Mouse (Mus musculus): ENCODE measurements around the gene Psmd3. TPM values are rescaled to one million over a fixed set of nuclear protein-coding genes. Genes with fewer than 3 reads are reported as not detected.
"Not testable (repeated sequence)": the region's sequence is repeated elsewhere in the genome, so short reads cannot be mapped to it uniquely, and the experiment has no call there.

The Psmd3 gene
- polyA plus RNA-seq, 1 experiment, result 207 TPM

DNA sequence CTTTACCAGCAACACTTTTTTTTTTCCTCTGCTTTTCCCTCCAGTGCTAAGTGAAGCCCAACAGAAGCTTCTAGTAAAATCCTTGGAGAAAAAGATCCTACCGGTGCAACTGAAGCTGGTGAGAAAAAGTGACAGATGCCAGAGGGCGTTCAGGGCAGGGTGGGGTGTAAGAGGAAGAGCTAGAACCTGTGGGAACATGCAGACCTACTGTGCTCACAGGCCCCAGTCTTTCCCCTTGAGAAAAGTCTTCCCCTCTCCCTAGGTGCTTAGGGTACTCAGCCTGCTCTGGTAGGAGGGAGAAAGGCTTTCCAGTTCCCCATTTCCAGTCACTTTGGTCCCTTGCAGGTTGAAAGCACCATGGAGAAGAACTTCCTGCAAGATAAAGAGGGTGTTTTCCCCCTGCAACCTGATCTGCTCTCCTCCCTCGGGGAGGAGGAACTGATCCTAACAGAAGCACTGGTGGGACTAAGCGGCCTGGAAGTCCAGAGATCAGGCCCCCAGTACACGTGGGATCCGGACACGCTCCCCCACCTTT, 6.5 kb upstream of the Psmd3 start:
- TF ChIP-seq CTCF (IDR thresholded peaks at IDR 0.05; ENCODE audit: borderline replicate concordance, insufficient read depth, low read depth, low read length) (no peak), POLR2A (IDR thresholded peaks at IDR 0.05; ENCODE audit: borderline replicate concordance, insufficient read depth, low read length) (no peak)
- WGBS, result 51% methylated on average over 7 of the region's 7 CpGs
- Histone ChIP-seq H3K27ac (ENCODE audit: insufficient read depth, low read length) (no peak overlapping the region), H3K27me3 (ENCODE audit: control insufficient read depth, insufficient read depth, low read length) (no peaks in the 10 kb centered on the region; the same call in 1 of the 2 replicates), H3K4me1 (ENCODE audit: control insufficient read depth, insufficient read depth, low read length) (no peaks in the 10 kb centered on the region), H3K4me3 (replicated peaks; ENCODE audit: insufficient read depth, low read depth, low read length) (no peak overlapping the region)
- no peak for DNase-seq

- no peak for DNase-seq
- WGBS, result 96% methylated on average over 1 of the region's 1 CpGs
- TF ChIP-seq POLR2A (IDR thresholded peaks at IDR 0.05; ENCODE audit: borderline replicate concordance, insufficient read depth, low read length) (no peak), CTCF (IDR thresholded peaks at IDR 0.05; ENCODE audit: borderline replicate concordance, insufficient read depth, low read depth, low read length) (no peak)
- H3K27ac ChIP-seq (ENCODE audit: insufficient read depth, low read length), result no peak overlapping the region
- no peaks in the 10 kb centered on the region for H3K4me1 ChIP-seq (ENCODE audit: control insufficient read depth, insufficient read depth, low read length)
- no peaks in the 10 kb centered on the region for H3K27me3 ChIP-seq (ENCODE audit: control insufficient read depth, insufficient read depth, low read length)
- no peak overlapping the region for H3K4me3 ChIP-seq (replicated peaks; ENCODE audit: insufficient read depth, low read depth, low read length)
Observed at GRCm38 (mm10) chr11:98680023-98680422, 2.3 kb upstream of the Psmd3 start.

GRCm38 (mm10) chr11:98680595-98680994, 1.8 kb upstream of the Psmd3 start:
- not testable (repeated sequence) for DNase-seq; H3K27me3 ChIP-seq (ENCODE audit: control insufficient read depth, insufficient read depth, low read length); H3K4me3 ChIP-seq (replicated peaks; ENCODE audit: insufficient read depth, low read depth, low read length); H3K27ac ChIP-seq (ENCODE audit: insufficient read depth, low read length); H3K4me1 ChIP-seq (ENCODE audit: control insufficient read depth, insufficient read depth, low read length)
- WGBS, result 89% methylated on average over 4 of the region's 4 CpGs

DNA sequence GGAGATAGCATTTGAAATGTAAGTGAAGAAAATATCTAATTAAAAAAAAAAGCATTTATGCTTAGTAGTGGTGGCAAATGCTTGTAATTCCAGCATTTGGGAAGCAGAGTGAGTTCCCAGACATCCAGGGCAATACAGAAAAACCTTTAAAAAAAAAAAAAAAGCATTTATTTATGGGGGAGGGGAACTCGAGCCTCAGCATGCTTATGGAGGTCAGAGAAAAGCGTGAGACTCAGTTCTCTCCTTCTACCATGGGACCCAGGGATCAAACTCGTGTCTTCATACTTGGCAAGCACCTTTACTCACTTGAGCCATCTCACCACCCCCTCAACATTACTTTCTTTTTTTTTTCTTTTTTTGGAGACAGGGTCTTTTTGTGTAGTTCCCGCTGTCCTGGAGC, 1.2 kb upstream of the Psmd3 start:
- WGBS, result 78% methylated on average over 4 of the region's 4 CpGs
- Histone ChIP-seq H3K27me3 (ENCODE audit: control insufficient read depth, insufficient read depth, low read length) (no peaks in the 10 kb centered on the region), H3K27ac (ENCODE audit: insufficient read depth, low read length) (no peak overlapping the region), H3K4me1 (ENCODE audit: control insufficient read depth, insufficient read depth, low read length) (no peaks in the 10 kb centered on the region), H3K4me3 (replicated peaks; ENCODE audit: insufficient read depth, low read depth, low read length) (no peak overlapping the region)
- no peak for TF ChIP-seq POLR2A (IDR thresholded peaks at IDR 0.05; ENCODE audit: borderline replicate concordance, insufficient read depth, low read length)
- TF ChIP-seq CTCF (IDR thresholded peaks at IDR 0.05; ENCODE audit: borderline replicate concordance, insufficient read depth, low read depth, low read length), result no peak
- DNase-seq, result no peak

DNA sequence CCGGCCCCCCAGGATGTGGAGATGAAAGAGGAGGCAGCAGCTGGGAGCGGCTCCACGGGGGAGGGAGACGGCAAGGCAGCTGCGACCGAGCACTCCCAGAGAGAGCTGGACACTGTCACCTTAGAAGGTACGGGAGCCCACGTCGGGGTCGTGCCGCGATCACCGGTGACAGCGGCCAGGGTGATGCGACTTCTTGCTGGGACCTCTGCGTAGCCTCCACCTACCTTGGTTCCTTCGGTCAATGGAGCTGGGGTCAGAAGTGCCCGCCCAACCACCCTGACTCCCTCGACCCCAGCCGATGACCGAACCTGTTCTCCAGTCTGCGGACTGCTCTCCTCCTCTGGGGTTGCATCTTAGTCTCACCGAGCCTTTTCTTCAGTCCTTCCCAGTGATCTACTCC, 457 bp downstream of the Psmd3 start:
- Histone ChIP-seq H3K27me3 (ENCODE audit: control insufficient read depth, insufficient read depth, low read length) (no peaks in the 10 kb centered on the region), H3K4me1 (ENCODE audit: control insufficient read depth, insufficient read depth, low read length) (no peaks in the 10 kb centered on the region), H3K27ac (ENCODE audit: insufficient read depth, low read length) (peak overlapping the region; percentile 30), H3K4me3 (replicated peaks; ENCODE audit: insufficient read depth, low read depth, low read length) (peak overlapping the region; percentile 91)
- DNase-seq, result no peak
- no peak for TF ChIP-seq POLR2A (IDR thresholded peaks at IDR 0.05; ENCODE audit: borderline replicate concordance, insufficient read depth, low read length)
- no peak for TF ChIP-seq CTCF (IDR thresholded peaks at IDR 0.05; ENCODE audit: borderline replicate concordance, insufficient read depth, low read depth, low read length)
- 0% methylated on average over 23 of the region's 23 CpGs for WGBS

- no peak overlapping the region for H3K4me3 ChIP-seq (replicated peaks; ENCODE audit: insufficient read depth, low read depth, low read length)
- TF ChIP-seq CTCF (IDR thresholded peaks at IDR 0.05; ENCODE audit: borderline replicate concordance, insufficient read depth, low read depth, low read length) (no peak), POLR2A (IDR thresholded peaks at IDR 0.05; ENCODE audit: borderline replicate concordance, insufficient read depth, low read length) (no peak)
- no peak for DNase-seq
- no peaks in the 10 kb centered on the region for H3K27me3 ChIP-seq (ENCODE audit: control insufficient read depth, insufficient read depth, low read length)
- H3K4me1 ChIP-seq (ENCODE audit: control insufficient read depth, insufficient read depth, low read length), result no peaks in the 10 kb centered on the region
- H3K27ac ChIP-seq (ENCODE audit: insufficient read depth, low read length), result no peak overlapping the region
- 90% methylated on average over 9 of the region's 9 CpGs for WGBS
Observed at GRCm38 (mm10) chr11:98685642-98686041, 3.3 kb downstream of the Psmd3 start.

GRCm38 (mm10) chr11:98686976-98687375, 4.6 kb downstream of the Psmd3 start:
- DNase-seq, result no peak
- Histone ChIP-seq H3K4me1 (ENCODE audit: control insufficient read depth, insufficient read depth, low read length) (no peaks in the 10 kb centered on the region), H3K4me3 (replicated peaks; ENCODE audit: insufficient read depth, low read depth, low read length) (no peak overlapping the region), H3K27ac (ENCODE audit: insufficient read depth, low read length) (no peak overlapping the region), H3K27me3 (ENCODE audit: control insufficient read depth, insufficient read depth, low read length) (no peaks in the 10 kb centered on the region)
- WGBS, result 84% methylated on average over 4 of the region's 4 CpGs
- no peak for TF ChIP-seq CTCF (IDR thresholded peaks at IDR 0.05; ENCODE audit: borderline replicate concordance, insufficient read depth, low read depth, low read length)
- TF ChIP-seq POLR2A (IDR thresholded peaks at IDR 0.05; ENCODE audit: borderline replicate concordance, insufficient read depth, low read length), result no peak

- Histone ChIP-seq H3K27me3 (ENCODE audit: control insufficient read depth, insufficient read depth, low read length) (no peaks in the 10 kb centered on the region), H3K27ac (ENCODE audit: insufficient read depth, low read length) (no peak overlapping the region), H3K4me1 (ENCODE audit: control insufficient read depth, insufficient read depth, low read length) (no peaks in the 10 kb centered on the region), H3K4me3 (replicated peaks; ENCODE audit: insufficient read depth, low read depth, low read length) (no peak overlapping the region)
- WGBS, result 79% methylated on average over 8 of the region's 8 CpGs
- TF ChIP-seq POLR2A (IDR thresholded peaks at IDR 0.05; ENCODE audit: borderline replicate concordance, insufficient read depth, low read length) (no peak), CTCF (IDR thresholded peaks at IDR 0.05; ENCODE audit: borderline replicate concordance, insufficient read depth, low read depth, low read length) (no peak)
- DNase-seq, result no peak
Observed at GRCm38 (mm10) chr11:98688009-98688408, 5.7 kb downstream of the Psmd3 start.
